Mouse (Mus musculus) gastrocnemius, postnatal 25 days (tissue): Measurements from ENCODE around the gene Mrps11. TPM values are rescaled to one million over a fixed set of nuclear protein-coding genes. Genes with fewer than 3 reads are reported as not detected.

Source experiments
- DNase-seq: peaks from one replicate; pipeline ENCODE4 v3.0.0; 2022
- long read RNA-seq, 2 experiments: library from polyadenylated mRNA; stranded (forward); transcript quantifications; one replicate each; pipeline ENCODE4 v2.0.0; 2021
- total RNA-seq, 2 experiments: library from RNA; stranded (reverse); gene quantifications; 1 replicate in 1 of 2; 2 replicates in 1 of 2; pipeline ENCODE4 v1.2.3; 2021

The Mrps11 gene
- 10 to 100 TPM; 30.2 to 30.3 TPM for total RNA-seq
- long read RNA-seq, experiment 1, transcript Mrps11-205 (6 exons, 825 nt): minor isoform, 6 of 111 reads
- long read RNA-seq, experiment 1, transcript Mrps11-201 (6 exons, 1,056 nt): major isoform, 68 of 111 reads
- long read RNA-seq, experiment 1, partial matches to known transcripts: 37 of 111 reads
- long read RNA-seq, experiment 1, other reads (novel, unspliced or antisense): 0 of 111 reads
- long read RNA-seq, experiment 2, transcript Mrps11-201 (6 exons, 1,056 nt): major isoform, 38 of 56 reads
- long read RNA-seq, experiment 2, partial matches to known transcripts: 14 of 56 reads
- long read RNA-seq, experiment 2, other reads (novel, unspliced or antisense): 0 of 56 reads

DNA sequence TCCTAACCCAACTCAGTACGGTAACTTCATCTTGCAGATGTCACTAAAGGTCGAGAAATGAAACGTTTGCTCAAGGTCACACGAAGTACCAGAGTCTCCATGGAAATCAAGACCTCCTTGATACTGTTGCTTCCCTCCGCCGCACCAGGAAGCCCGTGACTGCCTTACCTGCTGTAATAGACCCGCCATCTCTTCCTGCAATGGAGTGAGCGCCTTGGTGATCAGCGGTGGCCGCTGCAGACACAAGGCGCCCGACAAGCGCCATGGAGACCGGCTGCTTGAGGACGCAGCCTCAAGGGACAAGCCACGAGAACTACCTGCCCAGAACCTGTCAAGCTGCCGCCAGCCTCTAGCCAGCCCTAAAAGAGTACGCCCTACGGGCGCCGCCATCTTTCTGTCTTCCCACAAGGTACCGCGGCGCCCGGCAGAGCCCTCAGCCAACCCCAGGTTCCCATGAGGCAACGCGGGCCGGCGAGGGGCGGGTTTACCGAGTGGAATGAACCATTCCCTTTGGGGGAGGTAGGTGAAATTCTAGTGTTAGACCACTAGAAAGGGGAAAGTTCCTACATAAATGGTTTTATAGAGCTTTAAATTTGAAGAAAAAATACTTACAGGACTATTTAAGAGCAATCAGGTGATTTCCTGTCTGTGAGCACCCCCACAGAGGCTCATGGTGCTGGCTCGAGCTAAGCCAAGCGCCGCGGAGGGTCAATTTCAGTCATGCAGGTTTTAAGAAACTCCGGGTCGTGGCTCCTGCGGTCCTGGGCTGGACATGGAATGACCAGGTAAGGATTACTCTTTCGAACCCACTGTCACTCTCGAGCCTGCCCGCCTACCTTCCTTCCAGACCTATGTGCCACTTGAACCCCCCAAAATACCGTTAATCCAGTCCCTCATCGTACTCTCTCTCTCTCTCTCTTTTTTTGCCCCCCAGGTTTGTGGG, at the start of gene Mrps11, which contains the start of gene Mrpl46:
Gene Mrps11, plus strand, starts transcription at position 481 of the 943 bp plus-strand sequence.
Gene Mrpl46, minus strand, starts transcription at position 893 of the 943 bp plus-strand sequence.
- DNase-seq: peak; percentile 78

DNA sequence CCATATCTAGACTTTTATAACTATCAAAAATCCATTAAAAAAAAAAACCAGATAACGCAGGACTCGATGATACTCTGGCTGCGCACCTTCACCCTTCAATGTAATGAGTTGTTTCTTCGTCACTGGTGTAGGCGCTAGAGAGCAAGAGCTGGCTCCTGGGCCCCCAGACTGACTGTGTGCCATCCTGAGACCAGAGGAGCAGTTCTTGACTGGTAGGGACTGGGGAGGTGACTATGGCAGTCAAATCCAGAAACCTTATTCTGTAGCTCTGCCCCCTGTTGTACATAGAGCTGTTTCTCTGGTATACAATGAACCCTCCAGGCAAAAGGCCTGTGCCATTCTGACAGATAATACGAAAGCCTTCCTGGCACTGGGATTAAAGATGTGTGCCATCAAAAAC, 45.7 kb upstream of the Mrps11 start:
- no peak for DNase-seq

DNA sequence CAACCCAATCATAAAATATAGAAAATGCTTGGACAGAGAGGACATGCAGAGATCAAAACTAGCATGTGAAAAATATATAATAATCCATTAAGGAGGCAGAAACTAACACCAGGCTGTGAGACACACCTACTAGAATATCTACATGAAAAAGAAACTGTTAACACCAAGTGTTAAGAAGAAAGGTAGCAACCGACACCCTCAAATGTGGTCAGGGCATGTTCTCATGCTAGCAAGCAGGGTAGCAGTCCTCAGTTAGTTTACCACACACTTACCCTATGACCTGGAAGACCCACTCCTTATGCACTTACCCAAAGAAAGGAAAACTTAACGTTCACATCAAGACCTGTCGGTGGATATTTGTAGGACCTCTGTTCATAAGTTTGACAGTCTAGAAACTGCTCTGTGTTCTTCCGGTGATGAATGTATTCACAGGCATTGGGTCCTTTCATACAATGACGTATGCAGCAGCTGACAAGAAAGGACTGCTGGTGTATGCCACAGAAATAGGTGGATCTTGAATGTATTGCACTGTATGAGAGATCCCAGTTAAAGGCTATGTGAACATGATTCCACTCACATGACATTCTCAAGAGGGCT, 45.2 kb upstream of the Mrps11 start, which contains the start of gene Ntrk3:
Gene Ntrk3, minus strand, starts transcription at position 399 of the 597 bp plus-strand sequence.
- no peak for DNase-seq

DNA sequence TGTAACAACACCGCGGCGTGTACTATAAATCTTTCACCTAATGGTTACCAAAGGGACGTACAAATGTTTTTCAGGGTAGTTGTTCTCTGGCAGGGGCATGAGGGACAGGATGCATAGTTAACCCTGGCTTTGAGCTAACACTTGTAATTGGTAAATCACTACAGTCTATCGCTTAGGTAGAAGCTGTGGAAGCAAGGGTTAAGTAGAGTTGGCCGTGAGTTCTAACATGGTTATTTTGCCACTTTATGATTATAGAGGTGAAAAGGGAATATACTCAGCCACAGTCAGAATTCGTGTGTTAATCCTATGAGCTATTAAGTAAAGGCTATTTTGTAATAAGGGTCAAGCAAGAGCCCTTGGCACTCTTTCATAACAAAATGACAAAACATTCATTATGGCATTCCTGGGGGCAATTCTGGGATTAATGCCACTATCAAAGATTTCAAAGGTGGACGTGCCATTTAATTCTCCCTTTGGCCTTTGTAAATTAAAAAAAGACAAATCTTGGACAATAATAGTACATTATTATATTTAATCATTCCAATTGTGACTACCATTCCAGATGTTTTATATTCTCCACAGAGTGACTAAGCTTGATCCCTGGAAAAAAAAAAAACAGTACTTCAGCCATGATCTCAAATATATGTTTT, 43.4 kb upstream of the Mrps11 start:
- no peak for DNase-seq

DNA sequence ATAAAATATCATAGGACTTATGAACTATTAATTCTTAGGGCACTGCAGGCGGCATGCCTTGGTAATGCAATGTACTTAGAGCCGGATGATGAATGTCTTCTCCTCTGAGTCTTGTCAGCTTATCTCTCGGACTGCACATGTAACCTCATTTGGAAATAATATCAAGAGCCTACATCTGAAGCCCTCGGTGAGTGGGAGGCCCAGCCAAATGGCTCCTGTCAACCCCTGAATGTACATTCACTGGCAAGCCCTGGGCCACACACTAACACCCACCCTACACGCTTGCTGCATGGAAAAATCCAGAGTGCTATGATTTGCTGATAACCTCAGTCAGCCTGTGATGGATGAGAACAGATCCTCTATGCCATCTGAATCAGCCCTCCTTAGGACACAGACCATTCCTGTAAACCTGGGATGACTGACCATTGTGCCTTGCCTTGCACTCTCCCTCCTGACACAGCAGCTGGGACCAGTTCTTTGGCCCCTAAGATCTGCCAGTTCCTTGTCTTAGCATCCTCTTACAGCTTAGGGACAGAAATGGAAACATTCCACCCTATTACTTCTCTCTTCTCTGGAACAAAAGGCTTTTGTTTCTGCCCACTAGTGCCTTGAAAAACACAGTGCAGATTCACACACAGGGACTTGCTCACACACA, 39.1 kb upstream of the Mrps11 start:
- DNase-seq: no peak

DNA sequence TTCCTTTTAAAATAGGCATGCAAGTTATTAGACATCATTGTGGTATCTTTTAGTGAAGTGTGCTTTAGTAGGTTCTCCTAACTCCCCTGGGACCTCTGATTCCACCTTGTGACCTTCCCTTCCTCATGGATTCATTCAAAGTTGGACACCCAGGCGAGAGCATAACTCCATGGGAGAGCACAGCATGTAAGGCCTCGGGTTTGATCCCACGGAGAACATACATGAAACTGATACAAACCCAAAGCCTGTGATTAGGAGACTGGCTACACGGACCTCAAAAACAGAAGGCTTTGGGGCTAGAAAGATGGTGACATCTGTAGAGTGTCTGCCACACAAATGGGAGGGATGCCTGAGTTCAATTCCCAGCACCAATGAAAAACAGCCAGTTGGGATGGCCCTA, 30.0 kb upstream of the Mrps11 start:
- no peak for DNase-seq

DNA sequence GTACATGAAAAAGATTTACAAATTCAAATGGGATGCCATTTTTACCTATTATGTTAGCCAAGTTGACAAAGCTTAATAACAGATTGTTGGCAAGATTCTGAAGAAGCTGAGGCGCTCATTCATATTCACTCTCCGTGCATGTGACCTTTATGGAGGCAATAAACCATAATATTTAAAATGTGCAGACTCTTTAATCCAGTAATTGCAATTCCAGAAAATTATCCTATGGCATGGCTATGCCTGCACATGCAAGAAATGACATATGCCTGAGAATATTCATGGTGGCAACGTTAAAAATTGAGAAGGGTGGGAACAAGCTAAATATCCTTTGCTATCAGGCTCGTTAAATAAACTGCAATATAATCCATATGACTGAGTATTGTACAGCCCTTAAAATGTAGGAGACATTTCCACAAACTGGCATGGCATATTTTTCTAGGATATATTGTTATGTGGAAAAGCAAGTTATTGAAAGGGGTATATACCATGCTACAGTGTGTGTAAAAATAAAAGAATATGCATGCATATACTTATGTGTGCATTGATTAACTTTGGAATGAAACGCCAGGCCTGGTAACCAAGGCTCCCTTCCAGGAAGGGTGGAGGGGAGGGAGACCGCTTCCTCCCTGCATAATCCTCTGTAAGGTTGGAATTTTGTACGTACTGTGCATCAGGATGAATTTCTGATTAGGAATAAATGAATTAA, 29.0 kb upstream of the Mrps11 start:
- DNase-seq: no peak

DNA sequence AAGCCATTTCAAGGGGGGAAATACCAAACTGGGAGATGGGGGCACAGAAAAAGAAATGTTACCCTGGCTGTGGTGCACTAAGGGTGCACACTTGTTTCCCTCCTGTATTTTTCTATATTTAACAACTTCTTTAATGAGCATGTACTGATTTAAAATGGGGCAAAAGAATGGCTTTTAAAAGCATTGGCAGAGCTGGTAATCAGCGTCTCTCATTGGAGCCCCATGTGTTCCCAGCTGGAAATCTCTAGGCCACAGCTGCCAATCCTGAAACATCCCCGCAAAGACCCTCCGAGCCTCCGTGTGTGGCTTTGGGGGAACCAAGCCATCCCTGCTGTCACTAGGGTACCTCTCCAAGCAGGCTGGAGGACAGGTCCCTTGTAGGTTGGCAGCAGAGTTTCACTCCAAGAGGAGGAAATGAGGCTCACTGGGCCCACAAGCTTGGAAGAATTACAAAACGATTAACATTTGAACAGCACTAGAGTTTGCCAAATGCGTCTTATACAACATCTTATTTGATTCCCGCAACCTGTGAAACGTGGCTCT, 28.4 kb upstream of the Mrps11 start:
- DNase-seq: no peak

DNA sequence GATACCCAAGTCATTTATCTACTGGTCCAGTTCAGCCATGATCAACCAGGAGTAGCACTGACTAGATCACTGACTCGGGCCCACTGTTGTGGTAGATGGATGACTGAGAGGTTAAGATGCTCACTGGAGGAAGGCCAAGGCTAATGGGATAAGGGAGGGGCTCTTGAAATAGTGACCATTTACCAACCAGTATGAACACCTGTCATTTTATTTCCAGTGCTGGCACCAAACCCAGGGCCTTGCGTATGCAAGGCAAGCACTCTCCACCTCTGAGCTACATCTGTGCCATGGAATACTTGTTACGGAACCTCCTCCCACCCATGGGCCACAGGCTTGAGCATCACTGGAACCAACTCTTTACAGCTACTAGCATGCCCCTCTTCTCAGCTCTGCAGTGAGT, 19.1 kb upstream of the Mrps11 start:
- DNase-seq: no peak

DNA sequence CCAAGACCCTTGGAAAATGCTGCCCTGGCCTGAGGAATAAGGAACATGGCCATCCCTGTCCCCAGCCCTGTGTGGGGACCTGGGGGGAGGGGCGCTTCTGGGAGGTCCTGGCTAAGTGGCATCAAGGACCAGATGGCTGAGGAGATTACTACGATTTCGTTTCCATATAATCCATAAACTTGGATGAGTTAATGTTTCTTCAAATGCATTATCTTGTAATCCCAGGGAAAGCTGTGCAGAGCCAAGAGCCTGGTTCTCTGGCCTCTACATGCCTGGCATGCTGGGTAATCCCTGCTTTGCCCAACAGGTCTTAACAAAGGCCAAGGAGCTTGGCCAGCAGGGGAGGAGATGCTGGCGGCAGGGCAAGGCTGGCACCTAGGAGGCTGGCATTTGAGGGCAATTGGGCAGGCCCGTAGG, 17.7 kb upstream of the Mrps11 start:
- no peak for DNase-seq

DNA sequence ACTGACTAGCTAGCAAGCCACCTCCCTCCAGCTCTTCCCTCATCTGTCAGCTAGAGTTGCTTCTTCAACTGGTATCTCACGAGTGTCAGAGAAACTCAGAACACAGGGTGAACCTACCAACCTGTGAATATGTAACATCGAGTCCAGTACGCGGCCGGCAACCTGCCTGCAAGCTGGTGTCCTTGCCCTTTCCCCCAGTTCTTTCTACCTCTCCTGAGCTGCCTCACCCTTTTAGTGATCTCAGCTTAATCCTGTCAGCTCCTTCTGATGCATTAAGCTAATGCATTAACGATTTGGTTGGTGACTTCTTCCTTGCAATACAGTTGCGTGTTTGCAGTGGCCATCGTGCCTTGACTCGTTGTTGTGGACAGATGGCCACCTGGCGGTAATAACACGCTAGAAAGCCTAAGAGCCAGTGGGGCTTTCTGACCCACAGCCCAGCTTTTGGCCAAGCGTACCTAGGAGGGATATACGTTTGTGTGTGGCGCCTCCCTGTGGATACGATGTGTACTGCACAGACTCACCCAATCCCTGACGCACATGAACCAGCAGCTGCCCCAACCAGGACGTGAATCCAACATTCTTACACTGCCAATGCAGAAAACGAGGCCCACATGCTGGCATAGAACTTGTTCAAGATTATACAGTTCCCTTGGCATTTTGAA, 16.8 kb upstream of the Mrps11 start:
- DNase-seq: peak; percentile 23

DNA sequence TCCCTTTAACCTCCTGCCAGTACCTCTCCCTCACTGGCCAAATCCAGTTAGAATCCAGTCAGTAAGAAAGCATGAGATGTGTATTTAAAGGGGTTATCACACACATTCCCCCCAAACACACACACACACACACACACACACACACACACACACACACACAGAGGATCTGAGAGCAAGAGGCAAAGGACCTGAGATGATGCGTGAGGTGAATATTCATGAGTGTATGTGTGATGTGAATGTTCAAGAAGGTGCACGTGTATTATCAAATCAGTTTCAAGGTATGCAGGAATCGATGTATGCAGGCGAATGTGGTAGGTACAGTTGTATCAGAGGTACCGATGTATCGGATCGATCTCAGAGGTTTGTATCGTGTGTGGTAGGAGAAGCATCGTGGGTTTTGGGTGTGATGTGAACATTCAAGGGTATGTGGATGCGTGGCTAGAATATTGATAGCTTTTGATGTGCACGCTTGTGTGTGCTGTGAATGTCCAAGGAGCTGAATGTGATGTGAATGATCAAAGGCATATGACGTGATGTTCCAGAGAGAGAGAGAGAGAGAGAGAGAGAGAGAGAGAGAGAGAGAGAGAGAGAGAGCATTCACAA, 14.9 kb upstream of the Mrps11 start:
- no peak for DNase-seq

DNA sequence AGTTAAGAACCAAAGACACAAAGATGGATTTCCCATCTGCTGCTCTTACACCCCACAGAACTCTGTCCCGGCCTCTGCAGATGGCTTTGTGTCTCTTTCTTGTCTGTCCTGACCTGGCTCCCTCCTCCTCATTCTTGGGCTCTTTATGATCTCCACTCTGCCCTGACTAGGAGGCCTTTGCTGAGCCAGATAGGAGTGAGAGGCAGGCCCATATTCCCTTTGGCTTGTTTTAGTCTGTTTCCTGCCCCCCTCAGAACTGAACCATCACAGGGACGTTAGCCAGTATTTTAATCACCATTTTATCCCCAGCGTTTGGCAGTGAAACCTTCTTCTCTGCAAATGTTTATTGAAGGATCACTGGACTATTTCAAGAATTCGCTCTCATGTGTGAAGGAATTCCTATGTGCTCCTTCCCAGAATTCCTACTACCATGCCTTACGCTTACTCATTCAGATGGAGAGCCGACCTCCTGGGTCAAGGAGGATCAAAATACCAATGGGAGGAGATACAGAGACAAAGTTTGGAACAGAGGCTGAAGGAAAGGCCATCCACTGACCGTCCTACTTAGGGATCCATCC, 13.8 kb upstream of the Mrps11 start:
- no peak for DNase-seq

DNA sequence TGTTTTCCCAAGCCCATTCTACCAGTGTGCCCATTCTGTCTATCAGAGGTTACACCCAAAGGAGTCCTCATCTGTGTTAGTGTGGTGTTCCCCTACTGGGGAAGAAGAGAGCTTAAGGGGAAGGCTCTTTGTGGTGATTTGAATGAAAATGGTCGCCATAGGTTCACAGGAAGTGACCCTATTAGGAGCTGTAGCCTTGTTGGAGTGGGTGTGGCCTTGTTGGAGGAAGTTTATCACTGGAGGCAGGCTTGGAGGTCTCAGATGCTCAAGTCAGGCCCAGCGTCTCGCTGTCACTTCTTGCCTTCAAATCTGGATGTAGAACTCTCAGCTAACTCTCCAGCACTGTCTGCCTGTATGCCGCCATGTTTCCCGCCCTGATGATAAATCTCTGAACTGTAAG, 12.0 kb upstream of the Mrps11 start:
- DNase-seq: no peak

DNA sequence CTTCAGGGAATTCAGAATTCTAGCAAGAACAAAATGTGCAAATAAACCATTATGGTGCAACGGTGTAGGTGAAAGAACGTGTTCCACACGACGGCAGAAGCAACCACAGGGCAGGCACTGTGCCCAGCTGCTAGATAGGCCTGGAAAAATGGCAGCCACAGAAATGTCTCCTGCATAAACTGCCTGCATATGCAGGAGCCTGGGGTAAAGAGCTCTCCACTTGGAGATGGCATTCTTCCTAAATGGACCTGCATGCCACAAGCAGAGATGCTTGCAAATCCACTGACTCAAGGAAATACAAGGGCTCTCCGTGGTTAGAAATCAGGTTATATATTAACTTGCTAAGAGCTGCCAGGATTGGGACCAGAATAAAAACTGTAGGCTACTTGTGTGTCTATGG, 4.2 kb upstream of the Mrps11 start:
- DNase-seq: no peak

DNA sequence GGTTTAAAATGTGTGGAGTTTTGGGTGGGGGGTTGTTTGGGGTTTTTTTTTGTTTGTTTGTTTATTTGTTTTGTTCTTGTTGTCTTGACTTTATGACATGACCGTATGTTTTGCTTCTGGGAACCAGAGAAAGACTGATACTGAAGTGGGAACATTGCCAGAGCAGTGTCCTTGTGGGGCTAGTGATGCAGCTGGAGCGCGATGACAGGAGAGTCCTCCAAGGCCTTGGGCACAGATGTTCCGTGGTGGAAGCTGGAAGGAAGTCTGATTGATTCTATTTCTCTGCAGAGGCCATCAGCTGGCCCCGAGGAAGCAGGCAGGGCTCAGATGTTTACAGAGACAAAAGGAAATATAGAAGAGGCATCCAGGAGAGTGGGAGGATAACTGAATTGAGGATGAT, 3.0 kb downstream of the Mrps11 start:
- no peak for DNase-seq

DNA sequence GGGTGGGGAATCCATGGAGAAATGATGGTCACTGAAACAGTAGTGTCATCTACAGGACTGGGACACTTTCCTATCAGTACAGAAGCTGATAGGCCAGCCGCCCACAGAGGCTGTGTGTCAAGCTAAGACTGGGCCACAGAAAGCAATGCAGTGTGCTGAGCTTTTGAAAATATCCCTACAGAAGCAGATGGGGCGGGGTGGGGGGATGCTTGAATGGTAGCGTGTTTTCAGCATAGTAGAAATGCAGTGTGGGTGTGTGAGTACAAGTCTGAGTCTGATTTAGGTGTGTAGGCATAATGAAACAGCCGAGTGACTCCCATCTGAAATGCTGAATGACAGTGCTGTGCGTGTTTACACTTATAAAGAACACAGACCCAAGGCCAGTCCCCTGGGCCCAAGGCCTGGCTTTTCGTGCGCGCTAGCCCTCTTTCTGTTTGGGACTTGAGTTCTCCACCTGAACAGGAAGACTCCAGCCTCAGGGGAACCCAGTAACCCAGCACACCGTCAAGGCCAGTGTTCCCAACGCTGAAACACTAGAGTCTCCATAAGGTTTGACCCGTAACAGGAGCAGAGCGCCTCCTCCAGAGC, 5.0 kb downstream of the Mrps11 start:
- no peak for DNase-seq

DNA sequence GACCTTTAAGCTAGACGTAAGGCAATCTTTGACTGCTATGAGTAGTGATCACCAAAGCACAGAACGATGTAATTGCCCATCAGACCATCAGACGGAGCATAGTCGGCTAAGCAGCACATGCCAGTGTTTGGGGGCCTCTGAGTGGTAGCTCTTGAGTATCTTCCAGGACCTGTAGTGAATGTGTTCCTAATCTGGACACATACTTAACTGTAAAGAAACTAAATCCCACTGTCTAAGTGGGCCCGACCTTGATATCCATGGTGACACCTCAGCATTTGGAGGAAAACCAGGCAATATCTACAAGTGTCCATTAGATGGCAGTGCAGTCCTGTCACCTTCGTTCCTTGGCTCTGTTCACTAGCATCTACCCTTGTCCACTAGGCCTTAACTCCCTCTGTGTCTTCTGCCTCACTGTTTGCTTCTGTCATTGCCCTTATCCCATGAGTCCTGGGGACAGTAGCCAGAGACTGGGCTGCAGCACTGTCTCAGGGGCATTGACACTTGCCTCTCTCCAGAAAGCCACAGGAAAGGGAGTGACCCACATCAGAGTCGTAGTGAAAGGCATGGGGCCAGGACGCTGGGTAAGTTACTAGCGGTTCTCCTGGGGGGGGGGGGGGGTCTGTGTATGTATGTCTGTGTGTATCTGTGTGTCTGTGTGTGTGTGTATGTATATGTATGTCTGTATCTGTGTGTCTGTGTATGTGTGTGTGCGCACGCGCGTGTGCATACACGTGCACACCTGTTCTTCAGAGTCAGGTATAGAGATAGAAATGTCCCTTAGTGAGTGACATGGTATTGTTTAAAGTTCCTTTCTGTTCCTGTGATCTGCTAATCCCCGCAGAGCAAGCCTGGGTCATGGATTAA, 8.7 kb downstream of the Mrps11 start:
- DNase-seq: peak; percentile 34
